Mouse (Mus musculus) R1 (cell line): ENCODE measurements around the gene Eml1.

Source experiments
- DNase-seq: peaks from one replicate; pipeline ENCODE4 v3.0.0-alpha.2; 2018; ENCODE audit warnings: low read depth, low spot score

Gene Eml1

DNA sequence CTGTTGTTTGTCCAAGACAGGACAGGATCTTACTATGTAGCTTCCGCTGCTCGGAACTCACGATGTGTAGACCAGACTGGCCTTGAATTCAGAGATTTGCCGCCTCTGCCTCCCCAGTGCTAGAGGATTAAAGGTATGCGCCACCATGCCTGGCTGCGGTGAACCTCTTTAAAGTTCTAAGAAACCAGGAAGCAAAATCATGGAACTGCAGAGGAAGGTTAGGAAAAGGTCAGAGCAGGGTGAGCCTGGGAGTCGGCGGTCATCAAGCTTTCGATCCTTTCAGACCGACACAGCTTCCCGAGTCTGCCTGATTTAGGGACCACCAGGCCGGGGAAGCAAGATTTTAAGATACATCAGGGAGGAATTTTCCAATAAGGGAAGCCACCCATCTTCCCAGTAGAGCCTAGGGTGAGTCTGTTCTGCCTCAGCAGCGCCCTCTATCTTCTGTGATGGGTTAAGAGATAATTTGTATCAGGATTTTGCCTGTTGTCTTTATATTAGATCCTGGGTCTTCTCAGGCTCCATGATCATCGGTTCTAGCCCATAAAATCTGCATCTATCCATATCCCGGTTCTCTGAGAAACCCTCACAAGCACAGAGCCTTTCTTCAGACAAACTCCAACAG is 176.6 kb downstream of the Eml1 start:
- peak; percentile 67 for DNase-seq

DNA sequence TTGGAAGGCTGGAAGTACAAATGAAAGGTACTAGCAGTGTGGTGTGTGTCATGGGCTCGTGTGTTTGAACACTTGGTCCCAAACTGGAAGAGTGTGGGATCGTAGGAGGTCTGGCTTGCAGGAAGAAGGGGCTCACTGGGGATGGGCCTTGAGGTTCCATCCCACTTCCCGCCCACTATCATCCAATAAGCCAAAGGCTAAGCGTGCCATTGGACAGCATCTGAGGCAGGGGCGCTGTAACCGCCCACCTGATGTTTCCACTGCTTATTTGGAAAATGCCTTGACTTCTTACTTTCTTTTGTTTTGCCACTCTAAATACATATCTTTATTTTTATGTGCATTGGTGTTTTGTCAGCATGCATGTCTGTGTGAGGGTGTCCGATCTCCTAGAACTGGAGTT is 181.0 kb downstream of the Eml1 start:
- peak; percentile 52 for DNase-seq

DNA sequence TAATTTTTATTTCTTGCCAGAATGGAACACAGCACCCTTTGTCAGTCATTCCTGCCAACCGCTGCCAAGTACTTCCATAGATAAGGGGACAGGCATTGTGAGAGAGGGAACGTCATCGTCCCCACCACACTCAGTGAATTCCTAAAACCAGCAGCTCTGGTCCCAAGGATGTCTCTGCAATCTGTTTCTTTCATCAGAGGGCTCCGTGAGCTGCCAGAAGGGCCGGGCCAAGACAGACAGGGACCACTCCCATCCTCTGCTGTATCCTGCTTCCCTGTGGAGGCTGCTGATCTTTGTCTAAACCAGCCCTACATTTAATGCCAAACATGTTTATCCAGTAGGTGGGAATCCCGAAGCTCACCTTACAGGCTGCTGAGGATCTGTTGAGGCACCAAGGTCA is 182.3 kb downstream of the Eml1 start:
- DNase-seq: peak; percentile 36

DNA sequence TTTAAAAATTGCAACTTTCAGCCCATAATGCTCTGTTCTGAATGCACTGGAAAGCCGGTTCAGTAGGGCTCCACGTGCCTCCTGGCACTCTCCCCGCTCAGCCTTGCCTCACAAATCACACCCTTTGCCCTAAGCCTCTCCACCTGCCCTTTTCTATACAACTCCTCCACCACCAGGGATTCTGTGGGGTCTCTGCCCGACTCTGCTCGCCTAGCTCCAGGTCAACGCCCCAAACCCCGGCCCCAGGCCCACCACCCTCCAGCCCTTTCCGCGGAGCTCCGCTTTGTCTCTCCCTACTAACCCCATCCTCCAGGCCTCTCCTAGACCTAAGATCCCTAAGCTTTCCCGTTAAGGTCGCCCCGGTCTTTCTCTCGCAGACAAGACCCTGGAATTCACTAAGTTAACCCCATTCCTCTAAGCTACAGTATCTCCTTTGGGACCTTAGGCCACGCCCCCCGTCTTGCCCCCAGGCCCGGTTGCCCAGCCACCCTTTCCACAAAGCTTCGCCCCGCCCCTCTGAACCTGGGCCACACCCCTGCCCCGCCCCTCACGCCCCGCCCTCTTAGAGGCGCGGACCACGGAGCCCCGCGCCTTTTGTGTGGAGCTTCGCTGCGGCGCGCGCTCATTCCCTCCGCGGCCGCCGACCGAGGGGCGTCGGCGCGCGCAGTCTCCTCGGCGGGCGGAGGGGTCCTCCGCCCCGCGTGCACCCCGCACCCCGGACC is 183.5 kb downstream of the Eml1 start, which contains the start of gene Evl:
Gene Evl (plus strand): TSS at position 601 of the 722 bp plus-strand sequence.
- DNase-seq: peak; percentile 91

DNA sequence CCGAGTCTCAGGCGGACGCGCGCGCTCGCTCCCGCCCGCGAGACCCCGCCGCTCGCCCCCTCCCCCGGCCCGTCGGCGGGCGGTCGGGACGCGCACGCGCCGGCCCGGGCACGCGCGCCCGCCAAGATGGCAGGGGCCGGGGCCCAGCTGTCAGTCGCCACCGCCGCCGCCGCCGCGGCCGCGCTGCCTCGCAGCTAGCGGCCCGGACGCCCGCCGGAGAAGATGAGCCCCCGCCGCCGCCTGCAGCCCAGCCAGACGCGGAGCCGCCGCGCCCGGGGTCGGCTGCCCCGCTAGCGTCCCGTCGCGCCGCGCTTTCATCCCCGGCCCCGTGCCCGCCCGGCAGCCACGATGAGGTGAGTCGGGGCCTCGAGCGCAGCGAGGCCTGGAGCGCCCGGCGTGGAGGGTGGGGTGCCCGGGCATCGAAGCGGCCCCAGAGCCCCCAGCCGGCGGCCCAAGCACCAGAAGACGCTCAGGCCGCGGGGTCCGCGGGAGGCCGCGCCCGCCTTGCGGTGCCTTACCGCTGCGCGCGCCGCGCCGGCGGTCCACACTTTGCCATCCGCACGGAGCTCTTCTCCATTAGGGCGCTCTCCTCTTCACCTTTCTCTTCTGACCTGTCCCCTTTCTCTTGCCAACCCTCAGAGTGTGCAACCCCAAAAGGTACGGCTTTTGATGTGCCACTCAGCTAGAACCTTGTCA is 184.3 kb downstream of the Eml1 start:
- peak; percentile 51 for DNase-seq

DNA sequence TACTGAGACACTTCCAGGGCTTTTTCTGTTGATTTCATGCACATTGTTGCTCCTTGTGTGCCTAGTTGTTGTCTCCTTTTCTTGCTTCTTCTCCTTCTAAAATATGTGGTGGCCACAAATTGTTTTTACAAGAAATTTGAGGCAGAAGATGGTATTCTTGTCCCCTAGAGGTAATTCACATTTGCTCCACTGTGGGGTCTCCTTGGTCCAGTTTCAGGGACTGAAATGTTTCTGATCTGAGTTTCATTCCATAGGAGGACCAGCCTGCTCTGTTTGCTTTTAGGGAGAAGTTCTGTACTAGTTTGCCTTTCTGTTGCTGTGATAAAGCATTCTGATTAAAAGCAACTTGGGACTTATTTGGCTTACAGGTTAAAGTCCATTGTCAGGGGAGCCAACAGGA is 187.4 kb downstream of the Eml1 start:
- DNase-seq: no peak

DNA sequence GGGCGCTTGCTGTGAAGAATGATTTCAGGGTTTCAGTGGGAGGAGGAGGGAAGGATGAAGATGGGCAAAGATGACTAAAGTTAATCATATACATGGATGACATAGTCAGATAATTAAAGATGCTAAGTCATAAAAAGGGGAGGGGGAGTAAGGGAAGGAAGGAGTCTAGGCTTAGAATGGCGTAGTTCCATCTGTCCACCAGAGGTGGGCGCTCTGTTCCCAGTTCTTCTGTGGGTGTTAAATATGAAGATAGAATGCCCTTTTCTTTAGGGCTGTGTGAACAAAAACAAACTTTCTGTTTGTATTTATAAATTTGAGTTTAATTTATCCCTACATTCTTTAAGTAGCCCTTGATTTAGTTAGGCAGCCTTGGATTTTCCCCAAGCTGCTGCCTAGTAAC is 192.5 kb downstream of the Eml1 start:
- peak; percentile 44 for DNase-seq

DNA sequence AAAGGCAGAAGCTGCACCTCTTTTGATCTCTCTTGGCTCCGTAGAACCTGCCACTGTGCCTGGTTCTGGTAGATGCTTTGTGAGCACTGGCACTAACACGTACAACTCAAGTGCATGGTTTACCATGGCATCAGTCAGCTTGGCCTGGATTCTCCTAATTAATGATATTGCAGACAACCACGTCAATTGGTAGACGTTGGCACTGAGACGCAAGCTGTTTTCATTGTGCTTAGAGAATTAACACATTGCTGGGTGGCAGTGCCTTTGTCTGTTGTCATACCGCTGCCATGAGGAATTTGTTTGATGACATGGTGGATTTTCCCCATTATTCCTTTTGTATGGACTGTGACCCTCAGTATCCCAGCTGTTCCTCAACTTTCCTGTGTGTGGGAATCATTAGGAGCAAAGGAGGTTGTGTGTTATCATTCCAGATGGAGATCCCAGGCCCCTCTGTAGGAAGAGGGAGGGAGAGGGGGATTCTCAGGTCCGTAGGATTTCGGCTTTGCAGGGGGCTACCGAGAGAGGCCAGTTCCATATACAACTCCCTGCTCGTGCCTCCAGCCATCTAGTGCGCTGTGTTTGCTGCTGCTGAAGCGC is 194.3 kb downstream of the Eml1 start:
- no peak for DNase-seq

DNA sequence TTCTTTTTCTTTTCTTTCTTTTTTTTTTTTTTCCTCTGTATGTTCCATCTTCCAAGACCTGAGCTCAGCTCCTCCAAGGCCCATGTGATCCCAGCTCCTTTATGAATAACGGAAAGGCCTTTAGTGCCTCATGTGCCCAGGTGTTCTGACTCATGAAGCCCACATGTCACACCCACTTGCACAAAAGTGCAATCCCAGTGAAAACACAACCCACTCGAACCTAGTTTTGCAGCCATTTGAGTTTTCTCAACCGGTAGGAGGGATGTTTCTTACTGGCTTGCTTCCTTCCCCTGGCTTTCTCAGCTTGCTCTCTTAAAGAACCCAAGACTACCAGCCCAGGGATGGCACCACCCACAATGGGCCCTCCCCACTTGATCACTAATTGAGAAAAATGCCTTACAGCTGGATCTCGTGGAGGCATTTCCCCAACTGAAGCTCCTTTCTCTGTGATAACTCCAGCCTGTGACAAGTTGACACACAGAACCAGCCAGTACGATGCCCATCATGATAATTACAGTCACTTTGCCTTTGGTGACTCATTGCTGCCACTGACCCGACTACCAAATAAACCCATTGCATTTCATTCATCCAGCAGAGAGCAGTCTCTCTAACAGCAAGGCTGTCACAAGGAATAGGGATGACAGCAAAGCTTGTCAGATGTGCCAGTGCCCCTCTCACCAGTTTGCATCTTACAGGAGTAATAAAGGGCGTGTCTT is 208.6 kb downstream of the Eml1 start:
- DNase-seq: no peak

DNA sequence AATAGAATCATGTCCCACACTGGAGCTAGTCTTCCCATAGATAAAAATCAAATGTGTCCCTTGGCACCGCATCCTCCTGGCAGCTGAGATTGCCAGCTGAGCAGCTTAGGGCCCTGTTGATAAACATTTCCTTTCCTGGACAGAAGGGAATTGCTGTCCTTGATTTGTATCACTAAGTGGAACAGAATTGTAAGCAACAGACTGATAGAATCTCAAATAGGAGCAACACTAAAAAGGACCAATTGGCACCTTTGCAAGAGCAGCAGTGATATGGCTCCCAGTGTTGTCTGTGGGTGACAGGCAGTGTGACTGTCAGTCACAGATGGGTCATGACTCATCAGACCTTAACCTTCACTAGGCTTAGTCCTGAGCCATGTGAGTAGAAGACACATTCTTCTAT is 213.0 kb downstream of the Eml1 start:
- no peak for DNase-seq
